ENCODE assay signal across 14 mouse cellular contexts in genomic region chr3:69588101-69588760, GRCm38 (mm10). TPM values are rescaled to one million over a fixed set of nuclear protein-coding genes. Genes with fewer than 3 reads are reported as not detected.
DNase-seq lines count a peak whose midpoint lies in the region; ATAC-seq lines count a peak whose summit lies in the region.
"Had no signal": no experiment of that assay in that cellular context is flagged by ENCODE, and none has a peak within 500 bp of the region (broad histone marks: within the 10 kb centered on the region; RNA-seq: fewer than 3 reads in every experiment).

No protein-coding gene starts in this region.

- no peak overlapping the region for H3K9ac ChIP-seq in heart, embryonic 12.5 days
- H3K9ac ChIP-seq in limb, embryonic 13.5 days = peak overlapping the region; percentile 31; the same call in 1 of the 2 replicates
- H3K9ac ChIP-seq: hindbrain, embryonic 15.5 days; liver, embryonic 15.5 days; midbrain, embryonic 15.5 days; neural tube, embryonic 15.5 days had no signal

- H3K27ac ChIP-seq in heart, embryonic 12.5 days (ENCODE audit: poor library complexity, severe bottlenecking) = peak overlapping the region; percentile 62
- H3K27ac ChIP-seq in limb, embryonic 13.5 days = no peak overlapping the region
- H3K27ac ChIP-seq: hindbrain, embryonic 15.5 days; liver, embryonic 15.5 days; midbrain, embryonic 15.5 days; neural tube, embryonic 15.5 days had no signal

- WGBS in heart, embryonic 12.5 days = 5% methylated on average over 10 of the region's 10 CpGs
- 41% methylated on average over 10 of the region's 10 CpGs for WGBS in limb, embryonic 13.5 days

- H3K9me3 ChIP-seq in heart, embryonic 12.5 days (replicated peaks) = no peaks in the 10 kb centered on the region
- 0 out of 2 replicates have a peak, but pooled peaks cover 4% of the 10 kb centered on the region for H3K9me3 ChIP-seq in limb, embryonic 13.5 days
- H3K9me3 ChIP-seq: hindbrain, embryonic 15.5 days; liver, embryonic 15.5 days; midbrain, embryonic 15.5 days; neural tube, embryonic 15.5 days had no signal

- ATAC-seq in heart, embryonic 12.5 days (ENCODE audit: insufficient number of reproducible peaks, low FRiP score) = peak; percentile 77
- ATAC-seq in limb, embryonic 13.5 days (ENCODE audit: low FRiP score, low read depth) = no peak
- ATAC-seq in cerebellum, adult (ENCODE audit: insufficient number of reproducible peaks, low FRiP score, low TSS enrichment) = no peak
- ATAC-seq: midbrain, embryonic 15.5 days had no signal

- peak overlapping the region; percentile 63 for H3K4me2 ChIP-seq in heart, embryonic 12.5 days
- no peak overlapping the region for H3K4me2 ChIP-seq in limb, embryonic 13.5 days (replicated peaks)
- H3K4me2 ChIP-seq: hindbrain, embryonic 15.5 days; liver, embryonic 15.5 days; midbrain, embryonic 15.5 days; neural tube, embryonic 15.5 days had no signal

- no peak for DNase-seq in heart, adult 8-10 months (ENCODE audit: low spot score)
- peak; percentile 23 for DNase-seq in ZHBTc4 (ENCODE audit: low read depth, low spot score)
- peak; percentile 33 for DNase-seq in heart, postnatal 4 days
- no peak for DNase-seq in right cerebral cortex, postnatal 4 days
- DNase-seq in cerebellum, adult 9-10 months = no peak
- DNase-seq: embryo, embryonic 11 days; gastrocnemius, postnatal 14 days had no signal

- peak overlapping the region; percentile 16; the same call in 1 of the 2 replicates for H3K4me3 ChIP-seq in heart, embryonic 12.5 days
- no peak overlapping the region for H3K4me3 ChIP-seq in limb, embryonic 13.5 days
- H3K4me3 ChIP-seq: hindbrain, embryonic 15.5 days; liver, embryonic 15.5 days; midbrain, embryonic 15.5 days; neural tube, embryonic 15.5 days had no signal

- 0 out of 2 replicates have a peak, but pooled peaks cover 3% of the 10 kb centered on the region for H3K36me3 ChIP-seq in heart, embryonic 12.5 days
- H3K36me3 ChIP-seq in limb, embryonic 13.5 days = peaks cover 5% of the 10 kb centered on the region
- H3K36me3 ChIP-seq: liver, embryonic 15.5 days had no signal

- H3K27me3 ChIP-seq in heart, embryonic 12.5 days (replicated peaks) = no peaks in the 10 kb centered on the region
- no peaks in the 10 kb centered on the region for H3K27me3 ChIP-seq in limb, embryonic 13.5 days
- H3K27me3 ChIP-seq: hindbrain, embryonic 15.5 days; liver, embryonic 15.5 days; midbrain, embryonic 15.5 days; neural tube, embryonic 15.5 days had no signal

- H3K4me1 ChIP-seq in heart, embryonic 12.5 days (replicated peaks) = peaks cover 19% of the 10 kb centered on the region
- peaks cover 13% of the 10 kb centered on the region for H3K4me1 ChIP-seq in limb, embryonic 13.5 days
- H3K4me1 ChIP-seq: hindbrain, embryonic 15.5 days; midbrain, embryonic 15.5 days; neural tube, embryonic 15.5 days had no signal

RNA-seq across cellular contexts. Expression of gene B3galnt1, which starts 10.5 kb away (rescaled TPM):
- 27.3 TPM in 2 replicates for polyA plus RNA-seq in heart, embryonic 12.5 days (2016; fragmentation: Nextera tagmentation; extraction: Ambion mirVana)
- total RNA-seq in heart, adult 8-10 months (2022) = 1 to 10 TPM; 1.4 to 2.8 (median 1.7) TPM
- 1 to 10 TPM; 5.2 TPM for total RNA-seq in heart, postnatal 4 days (2021)
- 51.3 and 51.5 TPM in 2 replicates for polyA plus RNA-seq in limb, embryonic 13.5 days (2015; fragmentation: Nextera tagmentation; extraction: Ambion mirVana)

Comparison
In these comparisons a context has a peak if more than half of its experiments do, and no peak if none do; other contexts are left out.
1. DNase-seq: peak in ZHBTc4 (single experiment) and heart, postnatal 4 days (single experiment); none in heart, adult 8-10 months (single experiment), right cerebral cortex, postnatal 4 days (single experiment) and cerebellum, adult 9-10 months (single experiment).